Mouse (Mus musculus) kidney, adult 2 months (tissue): ENCODE measurements around the gene Trib3. TPM values are rescaled to one million over a fixed set of nuclear protein-coding genes. Genes with fewer than 3 reads are reported as not detected.

Experiments used
- DNase-seq: peaks from one replicate; pipeline ENCODE4 v3.0.0; 2021
- H3K27ac ChIP-seq: fragments of 200-500 bp; 2 replicates; pipeline ENCODE4 v1.5.1; 2012; ENCODE audit warnings: low read depth, low read length, control low read depth, inconsistent platforms; ENCODE audit not compliant: insufficient read depth
- H3K27me3 ChIP-seq: fragments of 200-500 bp; replicated peaks from 2 replicates; pipeline ENCODE4 v1.6.1; 2012; ENCODE audit warnings: mild to moderate bottlenecking, moderate library complexity, low read length, inconsistent platforms; ENCODE audit not compliant: control insufficient read depth, insufficient read depth
- H3K36me3 ChIP-seq: fragments of 200-500 bp; 2 replicates; pipeline ENCODE4 v1.6.1; 2012; ENCODE audit warnings: mild to moderate bottlenecking, moderate library complexity, low read length, inconsistent platforms; ENCODE audit not compliant: control insufficient read depth, insufficient read depth
- H3K4me1 ChIP-seq: fragments of 200-500 bp; 2 replicates; pipeline ENCODE4 v1.6.1; 2011; ENCODE audit warnings: low read length; ENCODE audit not compliant: control insufficient read depth, insufficient read depth
- H3K4me3 ChIP-seq: fragments of 200-500 bp; 2 replicates; pipeline ENCODE4 v1.5.1; 2011; ENCODE audit warnings: mild to moderate bottlenecking, low read depth, low read length, control low read depth; ENCODE audit not compliant: insufficient read depth
- CTCF ChIP-seq: fragments of 200-500 bp; conservative IDR thresholded peaks from 2 replicates; pipeline ENCODE4 v1.5.1; 2011; ENCODE audit warnings: low read depth, mild to moderate bottlenecking, control low read depth, low read length, moderate library complexity, mixed read lengths; ENCODE audit not compliant: insufficient read depth, insufficient read length
- POLR2A ChIP-seq: fragments of 200-500 bp; IDR thresholded peaks from one replicate; pipeline ENCODE4 v1.6.1; 2011; ENCODE audit warnings: low read depth, low read length, control low read depth
- WGBS: fragments of 180-500 bp; shearing (Covaris S2); methylation state at CpG from one replicate; pipeline ENCODE4 v1.1.7; 2018; 5-methylcytosine and 5-hydroxymethylcytosine counted together
- polyA plus RNA-seq: library from polyadenylated mRNA; depleted of rRNA; stranded (reverse); fragments of >200 nt; gene quantifications from 2 replicates; pipeline ENCODE4 v1.2.3, GENCODE M21; 2012

Gene Trib3
- polyA plus RNA-seq, 1 experiment: 1.4 TPM

- 66% methylated on average over 11 of the region's 11 CpGs for WGBS
These were observed 8.5 kb downstream of the Trib3 start for GRCm38 (mm10) chr2:152335289-152335820.

GRCm38 (mm10) chr2:152333345-152334006, 10.4 kb downstream of the Trib3 start:
- no peak for DNase-seq
- WGBS: 82% methylated on average over 4 of the region's 4 CpGs
- Histone ChIP-seq H3K4me3 (no peak overlapping the region), H3K36me3 (no peaks in the 10 kb centered on the region), H3K27me3 (no peaks in the 10 kb centered on the region), H3K27ac (no peak overlapping the region), H3K4me1 (no peaks in the 10 kb centered on the region)
- TF ChIP-seq CTCF (no peak), POLR2A (no peak)

More at GRCm38 (mm10) chr2:152335289-152335820, 8.5 kb downstream of the Trib3 start:
- H3K4me1 ChIP-seq: no peaks in the 10 kb centered on the region
- no peaks in the 10 kb centered on the region for H3K36me3 ChIP-seq
- no peak overlapping the region for H3K4me3 ChIP-seq
- TF ChIP-seq CTCF (no peak), POLR2A (no peak)
- no peak for DNase-seq
- no peaks in the 10 kb centered on the region for H3K27me3 ChIP-seq
- no peak overlapping the region for H3K27ac ChIP-seq

GRCm38 (mm10) chr2:152332101-152332825, 11.6 kb downstream of the Trib3 start, which contains the start of gene Rbck1:
Gene Rbck1 (minus strand): TSS chr2:152332653.
- H3K27me3 ChIP-seq: no peaks in the 10 kb centered on the region
- peak; percentile 95 for DNase-seq
- under 1% methylated on average over 54 of the region's 54 CpGs for WGBS
- H3K36me3 ChIP-seq: no peaks in the 10 kb centered on the region
- H3K4me1 ChIP-seq: no peaks in the 10 kb centered on the region
- TF ChIP-seq POLR2A (peak; percentile 33), CTCF (no peak)
- H3K27ac ChIP-seq: peak within 1 kb of the TSS; percentile 67
- peak within 1 kb of the TSS; percentile 85 for H3K4me3 ChIP-seq

- H3K4me1 ChIP-seq: no peaks in the 10 kb centered on the region
- H3K4me3 ChIP-seq: no peak overlapping the region
- no peaks in the 10 kb centered on the region for H3K27me3 ChIP-seq
- H3K36me3 ChIP-seq: no peaks in the 10 kb centered on the region
- TF ChIP-seq CTCF: no peak
- TF ChIP-seq POLR2A: no peak
- no peak overlapping the region for H3K27ac ChIP-seq
- DNase-seq: no peak
- WGBS: 48% methylated on average over 7 of the region's 7 CpGs
These were observed 12.9 kb downstream of the Trib3 start for GRCm38 (mm10) chr2:152330858-152331423.

GRCm38 (mm10) chr2:152327980-152328379, 15.9 kb downstream of the Trib3 start:
- DNase-seq: peak; percentile 53
- Histone ChIP-seq H3K27ac (no peak overlapping the region), H3K27me3 (no peaks in the 10 kb centered on the region), H3K36me3 (peaks cover 1% of the 10 kb centered on the region; the same call in 1 of the 2 replicates), H3K4me3 (no peak overlapping the region), H3K4me1 (no peaks in the 10 kb centered on the region)
- WGBS: 48% methylated on average over 5 of the region's 5 CpGs
- TF ChIP-seq CTCF: no peak
- TF ChIP-seq POLR2A: no peak

- WGBS: 81% methylated on average over 8 of the region's 8 CpGs
- H3K36me3 ChIP-seq: peaks cover 1% of the 10 kb centered on the region
These were observed 17.2 kb downstream of the Trib3 start for GRCm38 (mm10) chr2:152326654-152327053.

More at GRCm38 (mm10) chr2:152326654-152327053, 17.2 kb downstream of the Trib3 start:
- TF ChIP-seq POLR2A: no peak
- TF ChIP-seq CTCF: no peak
- no peak overlapping the region for H3K4me3 ChIP-seq
- H3K4me1 ChIP-seq: no peaks in the 10 kb centered on the region
- H3K27ac ChIP-seq: no peak overlapping the region
- DNase-seq: no peak
- no peaks in the 10 kb centered on the region for H3K27me3 ChIP-seq
